Mouse (Mus musculus): Measurements from ENCODE around the gene Rassf7. TPM values are rescaled to one million over a fixed set of nuclear protein-coding genes. Genes with fewer than 3 reads are reported as not detected.

The Rassf7 gene
- polyA plus RNA-seq (2016; fragmentation: Nextera tagmentation; extraction: Ambion mirVana): 34.7 and 35.6 TPM in 2 replicates

DNA sequence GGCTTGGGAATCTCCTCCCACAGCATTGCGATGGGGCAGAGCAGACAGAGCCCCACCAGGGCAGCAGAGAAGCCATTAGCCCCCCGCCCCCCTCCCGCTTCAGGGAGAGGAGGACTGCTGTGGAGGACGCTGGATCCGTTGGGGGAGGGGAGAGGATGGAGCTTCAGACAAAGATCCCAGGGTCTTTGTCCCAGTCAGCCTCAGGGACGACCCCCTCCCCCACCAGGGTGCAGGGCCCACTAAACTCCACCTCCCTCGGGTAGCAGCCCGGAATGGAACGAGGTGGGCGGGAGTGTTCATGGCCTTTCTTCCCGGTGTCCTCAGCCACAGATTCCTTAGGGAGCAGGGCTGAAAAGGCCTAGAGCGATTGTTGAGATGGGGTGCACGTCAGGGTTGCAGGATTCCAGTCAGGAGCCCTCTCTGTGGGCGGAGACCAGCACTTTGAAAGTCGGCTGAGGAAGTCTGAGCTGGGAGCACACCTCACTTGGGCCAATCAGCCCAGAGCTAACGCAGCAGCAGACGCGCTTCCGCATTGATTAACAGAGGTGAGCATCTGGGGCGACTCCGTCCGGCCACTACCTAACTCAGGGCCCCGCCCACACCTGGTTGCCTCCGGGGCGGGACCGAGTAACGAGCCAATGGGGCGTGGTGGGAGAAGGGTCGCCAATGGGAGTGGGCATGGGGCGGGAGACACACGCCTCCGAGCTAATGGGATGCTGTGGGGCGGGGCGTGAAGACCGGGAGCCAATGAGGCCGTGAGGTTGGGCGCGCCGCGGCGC is at the start of gene Rassf7:
Rassf7 (plus strand) TSS at position 760 of the 779 bp plus-strand sequence.
- WGBS: under 1% methylated on average over 39 of the region's 41 CpGs
- Histone ChIP-seq H3K36me3 (peaks cover 21% of the 10 kb centered on the region), H3K4me3 (peak within 1 kb of the TSS; percentile 76), H3K27ac (peak within 1 kb of the TSS; percentile 96), H3K9me3 (replicated peaks) (no peaks in the 10 kb centered on the region), H3K4me1 (peaks cover 29% of the 10 kb centered on the region), H3K9ac (peak within 1 kb of the TSS; percentile 79), H3K4me2 (replicated peaks) (peak within 1 kb of the TSS; percentile 94), H3K27me3 (no peaks in the 10 kb centered on the region)
- peak; percentile 96 for ATAC-seq (ENCODE audit: low FRiP score)

DNA sequence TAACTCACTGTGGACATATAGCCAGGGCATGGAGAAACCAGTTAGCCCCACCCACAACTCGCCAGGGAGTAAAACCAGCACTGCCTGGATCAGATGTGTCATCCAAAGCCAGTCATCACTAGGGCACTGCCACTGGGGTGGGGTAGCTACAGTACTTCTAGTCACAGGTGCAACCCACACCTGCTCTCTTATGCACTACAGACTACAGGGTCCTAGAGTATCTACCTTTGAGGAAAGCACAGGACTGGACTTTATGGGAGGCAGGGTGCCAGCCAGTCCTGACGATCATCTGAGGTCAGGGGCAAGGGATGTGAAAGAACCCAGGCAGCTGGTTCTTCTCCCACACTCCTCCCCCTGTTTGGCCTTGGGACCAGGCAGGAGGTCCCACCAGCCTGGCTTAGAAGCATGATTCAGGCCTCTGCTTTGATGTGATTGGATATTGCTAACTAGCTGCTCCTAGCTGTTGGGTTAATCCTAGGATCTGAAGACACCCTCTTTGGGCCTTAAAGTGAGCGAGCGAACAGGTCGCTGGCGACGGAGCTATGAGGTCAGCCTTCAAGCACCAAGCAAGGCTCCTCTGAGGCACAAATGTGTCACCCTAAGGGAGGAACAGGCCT is 47.7 kb upstream of the Rassf7 start:
- Histone ChIP-seq H3K27me3 (no peaks in the 10 kb centered on the region), H3K4me1 (peaks cover 14% of the 10 kb centered on the region), H3K4me3 (peak overlapping the region; percentile 30), H3K4me2 (replicated peaks) (peak overlapping the region; percentile 53), H3K36me3 (peaks cover 25% of the 10 kb centered on the region), H3K9me3 (replicated peaks) (no peaks in the 10 kb centered on the region), H3K9ac (peak overlapping the region; percentile 54), H3K27ac (no peak overlapping the region)
- WGBS: 17% methylated on average over 7 of the region's 7 CpGs
- ATAC-seq (ENCODE audit: low FRiP score): no peak

GRCm38 (mm10) chr7:141168518-141168953 is 47.1 kb upstream of the Rassf7 start:
- no peak overlapping the region; the same call in 1 of the 2 replicates for H3K27ac ChIP-seq
- H3K4me2 ChIP-seq (replicated peaks): peak overlapping the region; percentile 53
- H3K27me3 ChIP-seq: no peaks in the 10 kb centered on the region
- WGBS: 3% methylated on average over 22 of the region's 22 CpGs
- no peak for ATAC-seq (ENCODE audit: low FRiP score)
- peak overlapping the region; percentile 54 for H3K9ac ChIP-seq
- H3K36me3 ChIP-seq: peaks cover 21% of the 10 kb centered on the region
- peak overlapping the region; percentile 30 for H3K4me3 ChIP-seq
- H3K9me3 ChIP-seq (replicated peaks): no peaks in the 10 kb centered on the region
- H3K4me1 ChIP-seq: peaks cover 18% of the 10 kb centered on the region

- ATAC-seq (ENCODE audit: low FRiP score): no peak
- no peak overlapping the region for H3K4me2 ChIP-seq (replicated peaks)
These were observed 46.4 kb upstream of the Rassf7 start for GRCm38 (mm10) chr7:141169300-141169699.

GRCm38 (mm10) chr7:141169866-141170265 is 45.8 kb upstream of the Rassf7 start:
- H3K9ac ChIP-seq: no peak overlapping the region
- H3K27me3 ChIP-seq: no peaks in the 10 kb centered on the region
- H3K27ac ChIP-seq: no peak overlapping the region
- H3K4me3 ChIP-seq: no peak overlapping the region
- peaks cover 11% of the 10 kb centered on the region; the same call in 1 of the 2 replicates for H3K36me3 ChIP-seq
- ATAC-seq (ENCODE audit: low FRiP score): no peak
- H3K9me3 ChIP-seq (replicated peaks): no peaks in the 10 kb centered on the region
- H3K4me2 ChIP-seq (replicated peaks): no peak overlapping the region
- peaks cover 18% of the 10 kb centered on the region for H3K4me1 ChIP-seq

More at GRCm38 (mm10) chr7:141169300-141169699, 46.4 kb upstream of the Rassf7 start:
- Histone ChIP-seq H3K4me1 (peaks cover 18% of the 10 kb centered on the region), H3K36me3 (peaks cover 13% of the 10 kb centered on the region; the same call in 1 of the 2 replicates), H3K27ac (no peak overlapping the region), H3K27me3 (no peaks in the 10 kb centered on the region), H3K4me3 (no peak overlapping the region), H3K9me3 (replicated peaks) (no peaks in the 10 kb centered on the region), H3K9ac (no peak overlapping the region)
- 97% methylated on average over 1 of the region's 1 CpGs for WGBS

- 0 out of 2 replicates have a peak, but pooled peaks cover 6% of the 10 kb centered on the region for H3K27me3 ChIP-seq
These were observed 43.3 kb upstream of the Rassf7 start, which contains the start of gene Rnh1 for GRCm38 (mm10) chr7:141172116-141173006. Gene Rnh1 (minus strand): TSS chr7:141172857.

DNA sequence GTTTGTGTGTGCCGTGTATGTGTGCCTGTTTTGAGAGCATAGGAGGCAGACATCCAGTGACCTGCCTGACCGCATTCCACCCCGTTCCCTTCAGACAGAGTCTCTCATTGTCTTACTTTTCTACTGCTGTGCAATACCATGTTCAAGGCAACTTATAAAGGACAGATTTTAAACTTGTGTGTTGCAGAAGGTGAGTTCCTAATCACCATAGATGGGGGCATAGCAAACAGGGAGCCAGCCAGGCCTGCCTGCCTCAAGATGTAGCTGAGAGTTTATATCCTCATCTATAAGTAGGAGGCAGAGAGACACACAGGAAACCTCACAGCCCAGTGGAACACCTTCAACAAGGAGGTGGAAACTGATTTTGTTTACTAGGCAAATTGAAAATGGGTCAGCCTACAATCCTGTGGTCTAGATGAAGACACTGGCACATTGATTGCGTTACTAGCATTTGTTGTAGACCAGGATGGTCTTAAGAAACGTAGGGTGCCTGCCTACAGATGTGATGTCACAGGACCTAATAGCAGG is 42.3 kb upstream of the Rassf7 start:
- Histone ChIP-seq H3K4me1 (peaks cover 14% of the 10 kb centered on the region), H3K9me3 (replicated peaks) (no peaks in the 10 kb centered on the region), H3K36me3 (no peaks in the 10 kb centered on the region), H3K9ac (peak overlapping the region; percentile 73), H3K27me3 (0 out of 2 replicates have a peak, but pooled peaks cover 6% of the 10 kb centered on the region), H3K4me3 (peak overlapping the region; percentile 57; the same call in 1 of the 2 replicates), H3K4me2 (replicated peaks) (peak overlapping the region; percentile 53), H3K27ac (peak overlapping the region; percentile 96)
- WGBS: 85% methylated on average over 5 of the region's 5 CpGs
- no peak for ATAC-seq (ENCODE audit: low FRiP score)

More at GRCm38 (mm10) chr7:141172116-141173006, 43.3 kb upstream of the Rassf7 start, which contains the start of gene Rnh1:
- Histone ChIP-seq H3K4me1 (peaks cover 18% of the 10 kb centered on the region), H3K36me3 (no peaks in the 10 kb centered on the region), H3K9ac (peak within 1 kb of the TSS; percentile 73), H3K9me3 (replicated peaks) (no peaks in the 10 kb centered on the region), H3K27ac (peak within 1 kb of the TSS; percentile 96), H3K4me3 (peak within 1 kb of the TSS; percentile 57), H3K4me2 (replicated peaks) (peak within 1 kb of the TSS; percentile 53)
- WGBS: 3% methylated on average over 55 of the region's 55 CpGs
- ATAC-seq (ENCODE audit: low FRiP score): peak; percentile 98

- H3K4me2 ChIP-seq (replicated peaks): no peak overlapping the region
- ATAC-seq (ENCODE audit: low FRiP score): no peak
- H3K36me3 ChIP-seq: no peaks in the 10 kb centered on the region
- no peak overlapping the region for H3K27ac ChIP-seq
- WGBS: 85% methylated on average over 4 of the region's 4 CpGs
- H3K9me3 ChIP-seq (replicated peaks): no peaks in the 10 kb centered on the region
- H3K27me3 ChIP-seq: 0 out of 2 replicates have a peak, but pooled peaks cover 6% of the 10 kb centered on the region
- H3K4me3 ChIP-seq: no peak overlapping the region
- peaks cover 8% of the 10 kb centered on the region for H3K4me1 ChIP-seq
- no peak overlapping the region for H3K9ac ChIP-seq
These were observed 40.6 kb upstream of the Rassf7 start for GRCm38 (mm10) chr7:141175068-141175467.

- no peak overlapping the region for H3K27ac ChIP-seq
- 3% methylated on average over 8 of the region's 8 CpGs for WGBS
- peaks cover 8% of the 10 kb centered on the region for H3K4me1 ChIP-seq
- no peak overlapping the region for H3K4me3 ChIP-seq
- 0 out of 2 replicates have a peak, but pooled peaks cover 6% of the 10 kb centered on the region for H3K27me3 ChIP-seq
- H3K4me2 ChIP-seq (replicated peaks): 0 out of 2 replicates have a peak overlapping the region, but pooled peaks have one; percentile 11
- H3K36me3 ChIP-seq: no peaks in the 10 kb centered on the region
- no peak overlapping the region for H3K9ac ChIP-seq
- no peaks in the 10 kb centered on the region for H3K9me3 ChIP-seq (replicated peaks)
- ATAC-seq (ENCODE audit: low FRiP score): no peak
These were observed 39.5 kb upstream of the Rassf7 start for GRCm38 (mm10) chr7:141176173-141176572.

DNA sequence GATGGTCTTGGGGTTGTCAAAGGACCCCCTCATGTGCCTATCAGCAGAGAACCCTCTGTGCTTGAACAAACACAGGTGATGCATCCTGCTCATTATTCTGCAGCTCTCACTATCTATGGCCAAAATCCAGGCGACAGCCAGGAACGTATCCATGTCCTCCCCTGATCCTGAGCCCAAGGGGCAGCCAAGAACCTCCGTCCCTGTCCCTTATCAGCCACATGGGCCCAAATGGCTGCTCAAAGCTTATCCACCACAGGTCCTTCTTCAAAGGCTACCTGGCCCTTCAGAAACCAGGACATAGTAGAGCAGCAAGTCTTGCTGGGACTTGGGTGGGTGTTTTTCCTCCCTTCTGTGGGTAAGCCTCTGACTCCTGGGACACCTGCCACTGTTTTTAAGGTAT is 27.5 kb upstream of the Rassf7 start:
- H3K9me3 ChIP-seq (replicated peaks): no peaks in the 10 kb centered on the region
- WGBS: 93% methylated on average over 3 of the region's 3 CpGs
- ATAC-seq (ENCODE audit: low FRiP score): no peak

DNA sequence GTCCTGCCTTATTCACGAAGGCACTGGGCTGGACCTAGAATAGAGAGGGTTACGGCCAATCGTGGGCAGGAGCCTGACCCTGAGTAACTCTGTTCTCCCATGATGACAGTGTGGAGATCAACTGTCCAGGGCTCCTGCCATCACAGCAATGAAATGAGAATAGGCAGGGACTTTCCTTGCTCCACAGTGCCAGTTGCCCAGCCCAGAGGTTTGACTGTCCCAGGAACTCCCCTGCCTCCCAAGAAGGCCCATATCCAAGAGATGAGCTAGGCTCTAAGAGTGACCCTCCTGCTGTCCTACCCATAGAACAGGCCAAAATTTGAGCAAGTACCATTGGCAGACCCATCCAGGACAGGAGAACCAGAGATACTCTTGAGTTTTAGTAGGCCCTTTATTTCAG is 26.9 kb upstream of the Rassf7 start:
- ATAC-seq (ENCODE audit: low FRiP score): no peak
- 86% methylated on average over 3 of the region's 3 CpGs for WGBS
- Histone ChIP-seq H3K4me2 (replicated peaks) (no peak overlapping the region), H3K27me3 (no peaks in the 10 kb centered on the region), H3K4me3 (no peak overlapping the region), H3K27ac (no peak overlapping the region), H3K9me3 (replicated peaks) (no peaks in the 10 kb centered on the region), H3K4me1 (peaks cover 17% of the 10 kb centered on the region), H3K36me3 (peaks cover 34% of the 10 kb centered on the region), H3K9ac (no peak overlapping the region)

More for the DNA sequence above, 27.5 kb upstream of the Rassf7 start:
- H3K9ac ChIP-seq: no peak overlapping the region
- peaks cover 16% of the 10 kb centered on the region for H3K4me1 ChIP-seq
- H3K4me3 ChIP-seq: no peak overlapping the region
- no peaks in the 10 kb centered on the region for H3K27me3 ChIP-seq
- H3K4me2 ChIP-seq (replicated peaks): no peak overlapping the region
- H3K36me3 ChIP-seq: peaks cover 34% of the 10 kb centered on the region
- no peak overlapping the region for H3K27ac ChIP-seq

All from hindbrain, embryonic 12.5 days (tissue).